ENCODE assay signal across 9 mouse cellular contexts in genomic region chr6:84583841-84584782, GRCm38 (mm10). TPM values are rescaled to one million over a fixed set of nuclear protein-coding genes. Genes with fewer than 3 reads are reported as not detected.
DNase-seq lines count a peak whose midpoint lies in the region; ATAC-seq and TF ChIP-seq lines count a peak whose summit lies in the region.
"Had no signal": no experiment of that assay in that cellular context is flagged by ENCODE, and none has a peak within 500 bp of the region (broad histone marks: within the 10 kb centered on the region; RNA-seq: fewer than 3 reads in every experiment).

No protein-coding gene starts in this region.

- WGBS in intestine, postnatal 0 days = 23% methylated on average over 48 of the region's 48 CpGs
- WGBS in midbrain, embryonic 14.5 days = under 1% methylated on average over 48 of the region's 48 CpGs

- peak overlapping the region; percentile 51 for H3K4me3 ChIP-seq in intestine, postnatal 0 days (ENCODE audit: low read depth, low read length)
- peak overlapping the region; percentile 43 for H3K4me3 ChIP-seq in midbrain, embryonic 14.5 days (replicated peaks; ENCODE audit: low read depth, low read length)

- no peak overlapping the region for H3K27ac ChIP-seq in intestine, postnatal 0 days (ENCODE audit: low read depth, low read length)
- 0 out of 2 replicates have a peak overlapping the region, but pooled peaks have one; percentile 5 for H3K27ac ChIP-seq in midbrain, embryonic 14.5 days (replicated peaks; ENCODE audit: low read depth, low read length)
- H3K27ac ChIP-seq: macrophage had no signal

- H3K9ac ChIP-seq in intestine, postnatal 0 days (ENCODE audit: low read depth, low read length) = no peak overlapping the region
- H3K9ac ChIP-seq in midbrain, embryonic 14.5 days (replicated peaks; ENCODE audit: low read length) = peak overlapping the region; percentile 46; the same call in 1 of the 2 replicates

- no peak for TF ChIP-seq CTCF in intestine, postnatal 0 days (IDR thresholded peaks at IDR 0.05; ENCODE audit: low read depth)

- no peaks in the 10 kb centered on the region for H3K9me3 ChIP-seq in intestine, postnatal 0 days (ENCODE audit: control insufficient read depth)
- no peaks in the 10 kb centered on the region for H3K9me3 ChIP-seq in midbrain, embryonic 14.5 days (ENCODE audit: control insufficient read depth, low read length)

- DNase-seq in right cerebral cortex, adult 2 months (ENCODE audit: low spot score in 2 of 2) = peak; percentile 16 to 31
- no peak for DNase-seq in right cerebral cortex, postnatal 36 days (ENCODE audit: low spot score in 2 of 2)
- DNase-seq in forelimb bud, embryonic 11.5 days (ENCODE audit: low read depth, low spot score) = peak; percentile 50
- peak; percentile 45 for DNase-seq in midbrain, embryonic 14.5 days
- no peak for DNase-seq in cerebellum, adult 9-10 months
- DNase-seq in cerebellum, postnatal 36 days = no peak
- no peak for DNase-seq in layer of hippocampus, adult 9-11 months

- ATAC-seq in intestine, postnatal 0 days = no peak
- no peak for ATAC-seq in midbrain, embryonic 14.5 days (ENCODE audit: low FRiP score, low TSS enrichment)

- peaks cover 89% of the 10 kb centered on the region for H3K27me3 ChIP-seq in intestine, postnatal 0 days (replicated peaks; ENCODE audit: control insufficient read depth, insufficient read depth, low read length)
- peaks cover 91% of the 10 kb centered on the region for H3K27me3 ChIP-seq in midbrain, embryonic 14.5 days (ENCODE audit: control insufficient read depth, insufficient read depth, low read length)

- H3K36me3 ChIP-seq in intestine, postnatal 0 days (ENCODE audit: control insufficient read depth, insufficient read depth) = no peaks in the 10 kb centered on the region
- no peaks in the 10 kb centered on the region for H3K36me3 ChIP-seq in midbrain, embryonic 14.5 days (ENCODE audit: control insufficient read depth, insufficient read depth, low read length)

- H3K4me2 ChIP-seq in intestine, postnatal 0 days (replicated peaks; ENCODE audit: low read depth) = peak overlapping the region; percentile 67
- H3K4me2 ChIP-seq in midbrain, embryonic 14.5 days (ENCODE audit: low read length) = peak overlapping the region; percentile 84

- peaks cover 18% of the 10 kb centered on the region for H3K4me1 ChIP-seq in intestine, postnatal 0 days (replicated peaks; ENCODE audit: control insufficient read depth, insufficient read depth, low read length)
- peaks cover 45% of the 10 kb centered on the region for H3K4me1 ChIP-seq in midbrain, embryonic 14.5 days (ENCODE audit: control insufficient read depth, insufficient read depth, low read length)

RNA-seq across cellular contexts. Expression of gene Cyp26b1, which starts 9.6 kb away (rescaled TPM):
- polyA plus RNA-seq in intestine, postnatal 0 days (2015; fragmentation: Nextera tagmentation; extraction: Ambion mirVana) = 0.46 and 0.50 TPM in 2 replicates
- polyA plus RNA-seq in midbrain, embryonic 14.5 days (2014; fragmentation: Nextera tagmentation; extraction: Ambion mirVana) = 21.9 and 29.5 TPM in 2 replicates

Comparison
In these comparisons a context has a peak if more than half of its experiments do, and no peak if none do; other contexts are left out.
1. DNase-seq: peak in right cerebral cortex, adult 2 months (2 of 2), forelimb bud, embryonic 11.5 days (single experiment) and midbrain, embryonic 14.5 days (single experiment); none in right cerebral cortex, postnatal 36 days (0 of 2), cerebellum, adult 9-10 months (single experiment), cerebellum, postnatal 36 days (0 of 2) and layer of hippocampus, adult 9-11 months (single experiment).
2. RNA of gene Cyp26b1, which starts 9.6 kb away (polyA plus RNA-seq): 21.9 to 29.5 TPM in midbrain, embryonic 14.5 days; 0.46 to 0.50 TPM in intestine, postnatal 0 days; every median in the first group is over 10 times any median in the second.